Mouse (Mus musculus) right cerebral cortex, postnatal 14 days (tissue): ENCODE results near the gene Cttnbp2.
A peak's percentile ranks its signal among the peaks of the same experiment; 100 is the strongest.
"Not testable (repeated sequence)": the region's sequence is repeated elsewhere in the genome, so short reads cannot be mapped to it uniquely, and the experiment has no call there.

Experiments used
- DNase-seq: peaks from one replicate; pipeline ENCODE4 v3.0.0; 2022

Cttnbp2 gene

GRCm38 (mm10) chr6:18411505-18412225 lies 103.0 kb downstream of the Cttnbp2 start:
- DNase-seq = no peak

- no peak for DNase-seq
These were observed 106.2 kb downstream of the Cttnbp2 start for GRCm38 (mm10) chr6:18408445-18408844.

GRCm38 (mm10) chr6:18401066-18401674 lies 113.5 kb downstream of the Cttnbp2 start:
- no peak for DNase-seq

GRCm38 (mm10) chr6:18381380-18381779 lies 133.3 kb downstream of the Cttnbp2 start:
- no peak for DNase-seq

GRCm38 (mm10) chr6:18380300-18381202 lies 134.1 kb downstream of the Cttnbp2 start:
- no peak for DNase-seq

GRCm38 (mm10) chr6:18377755-18378154 lies 136.9 kb downstream of the Cttnbp2 start:
- DNase-seq = not testable (repeated sequence)

- no peak for DNase-seq
These were observed 139.9 kb downstream of the Cttnbp2 start for GRCm38 (mm10) chr6:18374744-18375143.

GRCm38 (mm10) chr6:18373652-18374051 lies 141.0 kb downstream of the Cttnbp2 start:
- no peak for DNase-seq

- DNase-seq = peak; percentile 63
These were observed 142.0 kb downstream of the Cttnbp2 start for GRCm38 (mm10) chr6:18372447-18373228.

- no peak for DNase-seq
These were observed 144.9 kb downstream of the Cttnbp2 start for GRCm38 (mm10) chr6:18369723-18370122.

- no peak for DNase-seq
These were observed 145.6 kb downstream of the Cttnbp2 start for GRCm38 (mm10) chr6:18369054-18369453.

GRCm38 (mm10) chr6:18362232-18362631 lies 152.4 kb downstream of the Cttnbp2 start:
- DNase-seq = no peak

GRCm38 (mm10) chr6:18360955-18361354 lies 153.7 kb downstream of the Cttnbp2 start:
- DNase-seq = no peak

- DNase-seq = no peak
These were observed 154.5 kb downstream of the Cttnbp2 start for GRCm38 (mm10) chr6:18360154-18360553.

GRCm38 (mm10) chr6:18349153-18349858 lies 165.3 kb downstream of the Cttnbp2 start:
- DNase-seq = no peak

GRCm38 (mm10) chr6:18344272-18344671 lies 170.4 kb downstream of the Cttnbp2 start:
- no peak for DNase-seq

- no peak for DNase-seq
These were observed 176.3 kb downstream of the Cttnbp2 start for GRCm38 (mm10) chr6:18338307-18338706.

- no peak for DNase-seq
These were observed 179.2 kb downstream of the Cttnbp2 start for GRCm38 (mm10) chr6:18335393-18335792.

- no peak for DNase-seq
These were observed 191.7 kb downstream of the Cttnbp2 start for GRCm38 (mm10) chr6:18322950-18323349.
